Mouse (Mus musculus) ES-E14 (cell line): ENCODE results near the gene Zfp142. TPM values are rescaled to one million over a fixed set of nuclear protein-coding genes. Genes with fewer than 3 reads are reported as not detected.

Source experiments
- DNase-seq: peaks from one replicate; pipeline ENCODE4 v3.0.0-alpha.2; 2013; ENCODE audit warnings: low read depth, low spot score
- H3K27ac ChIP-seq: 2 replicates; pipeline ENCODE4 v1.5.1; 2012; ENCODE audit warnings: low read depth, mild to moderate bottlenecking, low read length, moderate library complexity, mixed read lengths; ENCODE audit not compliant: poor library complexity, insufficient read depth, severe bottlenecking
- H3K36me3 ChIP-seq: 2 replicates; pipeline ENCODE4 v1.6.1; 2012; ENCODE audit warnings: mild to moderate bottlenecking, low read length, moderate library complexity, mixed read lengths; ENCODE audit not compliant: control insufficient read depth, poor library complexity, insufficient read depth, severe bottlenecking
- H3K4me1 ChIP-seq, 2 experiments: fragments of 150-350 bp in 1 of 2; sonication (generic) in 1 of 2; 2 replicates each; pipeline ENCODE4 v1.6.1; 2012; ENCODE audit warnings: low read length in 2 of 2, mild to moderate bottlenecking in 1 of 2, mixed read lengths in 1 of 2; ENCODE audit not compliant: control insufficient read depth in 2 of 2, insufficient read depth in 2 of 2, poor library complexity in 1 of 2
- H3K4me3 ChIP-seq, 2 experiments: fragments of 150-350 bp in 1 of 2; sonication (generic) in 1 of 2; 2 replicates each; pipeline ENCODE4 v1.5.1; 2012; ENCODE audit warnings: low read length in 2 of 2, low read depth in 1 of 2, mild to moderate bottlenecking in 1 of 2, mixed read lengths in 1 of 2; ENCODE audit not compliant: insufficient read depth in 1 of 2, poor library complexity in 1 of 2, severe bottlenecking in 1 of 2
- H3K9ac ChIP-seq: 2 replicates; pipeline ENCODE4 v1.6.1; 2012; ENCODE audit warnings: low read depth, mild to moderate bottlenecking, low read length, mixed read lengths; ENCODE audit not compliant: poor library complexity, insufficient read depth, severe bottlenecking
- H3K9me3 ChIP-seq: fragments of 150-350 bp; sonication (generic); 2 replicates; pipeline ENCODE4 v1.6.1; 2012; ENCODE audit warnings: low read depth, mild to moderate bottlenecking, low read length; ENCODE audit not compliant: control insufficient read depth, insufficient read depth
- CHD2 ChIP-seq: IDR thresholded peaks from 2 replicates; pipeline ENCODE4 v1.6.1; 2014; ENCODE audit warnings: mild to moderate bottlenecking, low read depth, low read length, inconsistent platforms
- HCFC1 ChIP-seq: IDR thresholded peaks from 2 replicates; pipeline ENCODE4 v1.6.1; 2012; ENCODE audit warnings: low read length, inconsistent platforms, borderline replicate concordance; ENCODE audit not compliant: insufficient read depth
- MAFK ChIP-seq: IDR thresholded peaks from 2 replicates; pipeline ENCODE4 v1.6.1; 2014; ENCODE audit warnings: mild to moderate bottlenecking, low read depth, low read length, inconsistent platforms; ENCODE audit not compliant: insufficient read depth
- ZC3H11A ChIP-seq: IDR thresholded peaks from 2 replicates; pipeline ENCODE4 v1.6.1; 2012; ENCODE audit warnings: low read depth, mild to moderate bottlenecking, inconsistent platforms, low read length, borderline replicate concordance
- ZNF384 ChIP-seq: IDR thresholded peaks from 2 replicates; pipeline ENCODE4 v1.6.1; 2012; ENCODE audit warnings: low read depth, low read length, inconsistent platforms
- in situ Hi-C, 2 experiments: fragments of 600-800 bp; cut with MboI; formaldehyde crosslinking; loops; one replicate each; pipeline ENCODE4 v1.15.1; 2025; ENCODE audit warnings: low sequenced_read_pairs in 2 of 2, inconsistent platforms in 1 of 2; ENCODE audit not compliant: unreplicated experiment in 2 of 2
- total RNA-seq: library from RNA; depleted of rRNA; stranded (reverse); fragments of 300-350 nt; gene quantifications from 2 replicates; pipeline ENCODE4 v1.2.3, GENCODE M21; 2012; rRNA removed

Zfp142 gene
- total RNA-seq, 1 experiment, result 15.9 TPM

- DNase-seq, result no peak
- no peak for TF ChIP-seq HCFC1
- TF ChIP-seq ZC3H11A, result no peak
- TF ChIP-seq CHD2, result no peak
- TF ChIP-seq ZNF384, result no peak
- no peak for TF ChIP-seq MAFK
- in situ Hi-C loops, result no loop called here
- no peaks in the 10 kb centered on the region for H3K9me3 ChIP-seq
- no peak overlapping the region for H3K4me3 ChIP-seq
- no peaks in the 10 kb centered on the region for H3K4me1 ChIP-seq
- no peak overlapping the region for H3K27ac ChIP-seq
- H3K36me3 ChIP-seq, result peaks cover 32% of the 10 kb centered on the region
- no peak overlapping the region for H3K9ac ChIP-seq
These were observed 59.5 kb downstream of the Zfp142 start for GRCm38 (mm10) chr1:74528589-74528988.

DNA sequence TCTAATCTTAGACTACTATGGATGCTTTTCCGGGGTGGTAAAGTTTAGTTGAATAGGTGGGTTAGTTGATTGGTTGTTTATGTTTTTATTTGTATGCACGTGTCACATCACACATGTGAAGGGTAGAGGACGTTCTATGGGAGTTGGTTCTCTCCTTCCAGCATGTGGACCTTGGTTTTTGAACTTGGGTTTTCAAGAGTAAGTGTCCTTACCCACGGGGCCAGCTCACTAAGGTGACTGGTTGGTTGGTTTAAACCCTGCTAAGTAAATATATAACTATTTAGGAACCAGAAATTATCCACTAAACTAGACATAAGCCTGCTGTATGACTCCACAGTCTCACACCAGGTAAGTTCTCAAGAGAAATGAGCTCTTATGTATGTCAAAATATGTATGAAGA is 63.3 kb downstream of the Zfp142 start:
- H3K36me3 ChIP-seq, result peaks cover 23% of the 10 kb centered on the region
- no peak for TF ChIP-seq ZC3H11A
- no peak for TF ChIP-seq CHD2
- TF ChIP-seq HCFC1, result no peak
- no peak for TF ChIP-seq ZNF384
- no peak for TF ChIP-seq MAFK

GRCm38 (mm10) chr1:74519875-74520274 is 68.2 kb downstream of the Zfp142 start:
- peaks cover 12% of the 10 kb centered on the region for H3K36me3 ChIP-seq

More for the DNA sequence above, 63.3 kb downstream of the Zfp142 start:
- no peaks in the 10 kb centered on the region for H3K4me1 ChIP-seq
- in situ Hi-C loops, result no loop called here
- no peak overlapping the region for H3K27ac ChIP-seq
- no peak overlapping the region for H3K4me3 ChIP-seq
- DNase-seq, result no peak
- H3K9ac ChIP-seq, result no peak overlapping the region
- no peaks in the 10 kb centered on the region for H3K9me3 ChIP-seq

More at GRCm38 (mm10) chr1:74519875-74520274, 68.2 kb downstream of the Zfp142 start:
- H3K9me3 ChIP-seq, result no peaks in the 10 kb centered on the region
- no peaks in the 10 kb centered on the region for H3K4me1 ChIP-seq
- TF ChIP-seq ZNF384 (no peak), MAFK (no peak), ZC3H11A (no peak), CHD2 (no peak), HCFC1 (no peak)
- in situ Hi-C loops, result no loop called here
- no peak for DNase-seq
- no peak overlapping the region for H3K4me3 ChIP-seq
- no peak overlapping the region for H3K27ac ChIP-seq
- no peak overlapping the region for H3K9ac ChIP-seq

Other genes starting within 250 kb of the Zfp142 start
- gene Catip, start 226.1 kb downstream of the Zfp142 start, total RNA-seq, result 7.3 and 9.1 TPM in 2 replicates
- 19.9 and 44.4 TPM in 2 replicates for gene Slc11a1, start 213.1 kb downstream of the Zfp142 start, total RNA-seq
- gene Ctdsp1, start 196.7 kb downstream of the Zfp142 start, total RNA-seq, result 17.3 and 17.9 TPM in 2 replicates
- 1.2 and 1.4 TPM in 2 replicates for gene Vil1, start 178.9 kb downstream of the Zfp142 start, total RNA-seq
- 41.1 and 57.1 TPM in 2 replicates for gene Cnot9, start 82.2 kb downstream of the Zfp142 start, total RNA-seq
- gene Plcd4, start 45.4 kb downstream of the Zfp142 start, total RNA-seq, result 1.2 and 1.5 TPM in 2 replicates
- gene Usp37, start 44.0 kb downstream of the Zfp142 start, total RNA-seq, result 36.7 and 44.8 TPM in 2 replicates
- 14.6 and 15.3 TPM in 2 replicates for gene Bcs1l, start within 50 bp of the Zfp142 start, total RNA-seq
- gene Rnf25, start 13.2 kb upstream of the Zfp142 start, total RNA-seq, result 20.5 and 29.7 TPM in 2 replicates
- 1.6 and 1.7 TPM in 2 replicates for gene Stk36, start 13.2 kb upstream of the Zfp142 start, total RNA-seq
- gene Ttll4, start 73.5 kb upstream of the Zfp142 start, total RNA-seq, result 45.2 and 64.2 TPM in 2 replicates
- gene Cyp27a1, start 125.3 kb upstream of the Zfp142 start, total RNA-seq, result 1.1 and 4.9 TPM in 2 replicates
- 0.04 and 0.16 TPM in 2 replicates for gene Prkag3, start 161.0 kb upstream of the Zfp142 start, total RNA-seq
- 2.6 and 2.8 TPM in 2 replicates for gene Wnt6, start 183.6 kb upstream of the Zfp142 start, total RNA-seq
- gene Wnt10a, start 203.3 kb upstream of the Zfp142 start, total RNA-seq, result 0.42 and 1.5 TPM in 2 replicates